Mouse (Mus musculus): Measurements from ENCODE around the gene Tmem269.
A peak's percentile ranks its signal among the peaks of the same experiment; 100 is the strongest.

GRCm38 (mm10) chr4:119167663-119168062 is 50.4 kb downstream of the Tmem269 start:
- TF ChIP-seq POLR2A (IDR thresholded peaks at IDR 0.05; ENCODE audit: low read depth, low read length) (no peak), CTCF (IDR thresholded peaks at IDR 0.05; ENCODE audit: extremely low read depth, insufficient read depth, insufficient read length, insufficient replicate concordance) (peak; percentile 80; the same call in 1 of the 2 replicates)
